Mouse (Mus musculus): ENCODE measurements around the gene Loxl1. TPM values are rescaled to one million over a fixed set of nuclear protein-coding genes. Genes with fewer than 3 reads are reported as not detected.
A peak's percentile ranks its signal among the peaks of the same experiment; 100 is the strongest.
"Not testable (repeated sequence)": the region's sequence is repeated elsewhere in the genome, so short reads cannot be mapped to it uniquely, and the experiment has no call there.

Gene Loxl1
- polyA plus RNA-seq, 1 experiment from 2014 or later = 30.1 TPM

DNA sequence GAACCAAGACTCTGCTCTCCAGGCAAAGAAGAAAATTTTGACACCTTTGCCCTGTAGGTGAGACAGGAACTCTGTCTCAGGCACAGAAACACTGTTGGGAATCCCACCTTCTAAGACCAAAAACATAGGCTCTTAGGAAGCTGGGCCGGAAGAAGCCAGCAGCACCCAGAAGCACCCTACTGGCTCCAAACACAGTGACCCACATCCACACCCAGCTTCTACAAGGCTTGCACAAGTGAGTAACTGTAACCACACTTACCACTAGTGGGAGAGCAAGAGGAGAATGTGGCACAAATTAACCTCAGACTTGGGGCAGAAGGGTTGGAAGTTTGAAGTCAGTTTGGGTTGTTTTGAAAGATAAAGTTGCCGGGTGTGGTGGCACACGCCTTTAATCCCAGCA, 37.2 kb downstream of the Loxl1 start:
- no peak overlapping the region for H3K4me3 ChIP-seq (replicated peaks)

DNA sequence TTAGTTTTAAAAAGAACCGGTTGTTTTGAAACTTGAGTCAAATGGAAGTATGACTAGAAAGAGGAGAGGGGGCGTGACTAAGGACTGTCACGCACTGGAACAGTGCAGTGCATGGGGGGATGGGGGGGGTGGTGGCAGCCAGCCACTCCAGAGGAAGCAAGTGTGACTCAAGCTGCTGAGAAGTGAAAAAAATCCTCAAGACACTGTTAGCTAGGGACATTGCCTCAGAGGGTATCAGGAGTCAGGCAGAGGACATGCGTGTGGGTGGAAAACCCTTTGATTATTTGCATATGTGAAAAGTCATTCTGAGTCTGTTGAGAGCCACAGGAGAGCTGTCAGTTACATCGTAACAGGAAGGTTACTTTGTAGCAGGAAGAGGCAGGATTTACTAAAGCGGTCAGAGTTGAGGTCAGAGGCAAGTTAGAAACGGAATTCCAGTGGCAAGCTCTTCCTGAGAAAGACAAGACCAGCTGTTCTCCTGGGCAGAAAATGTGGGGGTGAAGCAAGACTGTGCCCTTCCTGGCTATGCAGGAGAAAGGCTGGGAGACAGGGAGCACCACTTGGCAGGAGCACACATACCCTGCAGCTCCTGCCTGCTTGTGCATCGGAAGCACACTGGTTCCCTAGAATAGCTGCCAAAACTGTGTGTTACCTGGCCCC, 37.7 kb downstream of the Loxl1 start:
- Histone ChIP-seq H3K9ac (replicated peaks) (no peak overlapping the region), H3K27ac (peak overlapping the region; percentile 83), H3K36me3 (no peaks in the 10 kb centered on the region), H3K9me3 (no peaks in the 10 kb centered on the region), H3K4me1 (replicated peaks) (peaks cover 17% of the 10 kb centered on the region), H3K27me3 (no peaks in the 10 kb centered on the region), H3K4me3 (replicated peaks) (no peak overlapping the region), H3K4me2 (peak overlapping the region; percentile 28)
- 16% methylated on average over 8 of the region's 8 CpGs for WGBS
- peak; percentile 47; the same call in 1 of the 2 replicates for ATAC-seq (ENCODE audit: insufficient number of reproducible peaks, insufficient read depth, low FRiP score, low TSS enrichment, low read depth)

More for the DNA sequence above, 37.2 kb downstream of the Loxl1 start:
- ATAC-seq (ENCODE audit: insufficient number of reproducible peaks, insufficient read depth, low FRiP score, low TSS enrichment, low read depth) = no peak
- no peaks in the 10 kb centered on the region for H3K36me3 ChIP-seq
- H3K4me2 ChIP-seq = peak overlapping the region; percentile 28
- H3K27me3 ChIP-seq = no peaks in the 10 kb centered on the region
- peaks cover 17% of the 10 kb centered on the region for H3K4me1 ChIP-seq (replicated peaks)
- 82% methylated on average over 3 of the region's 3 CpGs for WGBS
- no peaks in the 10 kb centered on the region for H3K9me3 ChIP-seq
- H3K27ac ChIP-seq = peak overlapping the region; percentile 83
- H3K9ac ChIP-seq (replicated peaks) = no peak overlapping the region

DNA sequence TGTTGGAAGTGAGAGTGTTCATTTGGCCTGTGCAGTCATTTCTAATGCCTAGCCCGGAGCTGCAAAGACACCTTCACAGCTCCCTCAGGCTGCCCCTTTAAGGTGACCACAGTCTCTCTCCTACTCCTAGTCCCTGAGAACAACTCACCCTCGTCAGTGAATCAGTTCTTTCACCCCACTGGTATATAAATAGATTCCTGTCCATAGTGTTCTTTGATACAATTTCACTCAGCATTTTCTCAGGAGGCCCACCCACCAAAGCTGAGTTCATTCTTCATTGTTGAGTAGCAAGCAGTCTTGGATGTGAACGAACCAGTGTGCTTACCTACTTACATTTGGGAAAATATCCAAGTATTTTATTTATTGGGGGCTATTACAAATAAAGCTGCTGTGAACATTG, 38.4 kb downstream of the Loxl1 start:
- peak overlapping the region; percentile 28 for H3K4me2 ChIP-seq
- H3K27ac ChIP-seq = peak overlapping the region; percentile 83
- 45% methylated on average over 3 of the region's 3 CpGs for WGBS
- no peaks in the 10 kb centered on the region for H3K27me3 ChIP-seq
- H3K9ac ChIP-seq (replicated peaks) = no peak overlapping the region
- no peak overlapping the region for H3K4me3 ChIP-seq (replicated peaks)
- H3K4me1 ChIP-seq (replicated peaks) = peaks cover 17% of the 10 kb centered on the region
- no peaks in the 10 kb centered on the region for H3K36me3 ChIP-seq
- ATAC-seq (ENCODE audit: insufficient number of reproducible peaks, insufficient read depth, low FRiP score, low TSS enrichment, low read depth) = no peak
- no peaks in the 10 kb centered on the region for H3K9me3 ChIP-seq

GRCm38 (mm10) chr9:58274101-58274604, 38.8 kb downstream of the Loxl1 start:
- Histone ChIP-seq H3K27me3 (no peaks in the 10 kb centered on the region), H3K36me3 (no peaks in the 10 kb centered on the region), H3K4me2 (no peak overlapping the region), H3K9me3 (no peaks in the 10 kb centered on the region), H3K27ac (peak overlapping the region; percentile 83), H3K9ac (replicated peaks) (no peak overlapping the region), H3K4me3 (replicated peaks) (no peak overlapping the region), H3K4me1 (replicated peaks) (peaks cover 17% of the 10 kb centered on the region)
- WGBS = 77% methylated on average over 7 of the region's 7 CpGs
- no peak for ATAC-seq (ENCODE audit: insufficient number of reproducible peaks, insufficient read depth, low FRiP score, low TSS enrichment, low read depth)

DNA sequence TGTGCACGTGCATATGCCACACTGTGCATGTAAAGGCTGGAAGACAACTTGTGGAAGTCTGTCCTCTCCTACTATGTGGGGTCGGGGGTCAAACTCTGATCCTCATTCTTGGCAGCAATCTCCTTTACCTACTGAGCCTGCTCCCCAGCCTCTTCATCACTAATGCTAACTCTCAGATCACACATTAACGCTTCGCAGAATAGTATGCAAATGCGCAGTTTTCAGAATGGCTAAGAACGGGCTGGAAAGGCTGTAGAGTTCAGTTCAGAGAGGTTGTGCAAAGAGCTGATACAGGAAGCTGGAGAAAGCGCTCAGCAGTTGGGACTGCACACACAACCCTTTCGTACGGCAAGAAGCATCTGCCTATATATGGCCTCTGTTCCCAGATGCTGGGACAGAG, 40.1 kb downstream of the Loxl1 start:
- 80% methylated on average over 9 of the region's 9 CpGs for WGBS

DNA sequence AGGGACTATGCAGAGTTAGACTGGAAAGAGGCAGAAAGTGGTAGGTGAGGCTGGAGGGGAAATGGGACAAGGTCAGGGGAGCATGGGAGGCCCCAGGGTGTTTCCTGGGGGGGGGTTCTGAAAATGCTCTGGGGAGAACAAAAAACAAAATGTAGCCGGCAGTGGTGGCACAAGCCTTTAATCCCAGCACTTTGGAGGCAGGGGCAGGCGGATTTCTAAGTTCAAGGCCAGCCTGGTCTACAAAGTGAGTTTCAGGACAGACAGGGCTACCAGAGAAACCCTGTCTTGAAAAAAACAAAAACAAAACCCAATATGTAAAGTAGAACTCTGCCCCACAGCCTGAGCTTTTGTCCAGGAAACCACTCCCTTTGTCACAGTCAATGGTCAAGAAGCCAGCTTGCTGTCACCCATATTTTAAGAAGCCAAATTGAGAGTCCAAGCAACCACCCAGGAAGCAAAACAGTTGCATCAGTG, 40.9 kb downstream of the Loxl1 start:
- no peak for ATAC-seq (ENCODE audit: insufficient number of reproducible peaks, insufficient read depth, low FRiP score, low TSS enrichment, low read depth)
- peaks cover 17% of the 10 kb centered on the region for H3K4me1 ChIP-seq (replicated peaks)
- no peak overlapping the region for H3K9ac ChIP-seq (replicated peaks)
- H3K27me3 ChIP-seq = no peaks in the 10 kb centered on the region
- no peak overlapping the region for H3K27ac ChIP-seq
- WGBS = 71% methylated on average over 2 of the region's 2 CpGs
- no peak overlapping the region for H3K4me2 ChIP-seq
- H3K36me3 ChIP-seq = no peaks in the 10 kb centered on the region
- H3K9me3 ChIP-seq = no peaks in the 10 kb centered on the region
- no peak overlapping the region for H3K4me3 ChIP-seq (replicated peaks)

More for the DNA sequence above, 40.1 kb downstream of the Loxl1 start:
- Histone ChIP-seq H3K4me1 (replicated peaks) (peaks cover 17% of the 10 kb centered on the region), H3K27me3 (no peaks in the 10 kb centered on the region), H3K9me3 (no peaks in the 10 kb centered on the region), H3K27ac (no peak overlapping the region), H3K9ac (replicated peaks) (no peak overlapping the region), H3K4me3 (replicated peaks) (no peak overlapping the region), H3K36me3 (no peaks in the 10 kb centered on the region), H3K4me2 (no peak overlapping the region)
- ATAC-seq (ENCODE audit: insufficient number of reproducible peaks, insufficient read depth, low FRiP score, low TSS enrichment, low read depth) = no peak

- H3K9me3 ChIP-seq; ATAC-seq (ENCODE audit: insufficient number of reproducible peaks, insufficient read depth, low FRiP score, low TSS enrichment, low read depth); H3K27ac ChIP-seq; H3K27me3 ChIP-seq; H3K4me2 ChIP-seq; H3K4me3 ChIP-seq (replicated peaks); H3K36me3 ChIP-seq; H3K9ac ChIP-seq (replicated peaks): not testable (repeated sequence)
- peaks cover 21% of the 10 kb centered on the region for H3K4me1 ChIP-seq (replicated peaks)
- 94% methylated on average over 9 of the region's 9 CpGs for WGBS
Measured at GRCm38 (mm10) chr9:58271551-58271950, 41.4 kb downstream of the Loxl1 start.

DNA sequence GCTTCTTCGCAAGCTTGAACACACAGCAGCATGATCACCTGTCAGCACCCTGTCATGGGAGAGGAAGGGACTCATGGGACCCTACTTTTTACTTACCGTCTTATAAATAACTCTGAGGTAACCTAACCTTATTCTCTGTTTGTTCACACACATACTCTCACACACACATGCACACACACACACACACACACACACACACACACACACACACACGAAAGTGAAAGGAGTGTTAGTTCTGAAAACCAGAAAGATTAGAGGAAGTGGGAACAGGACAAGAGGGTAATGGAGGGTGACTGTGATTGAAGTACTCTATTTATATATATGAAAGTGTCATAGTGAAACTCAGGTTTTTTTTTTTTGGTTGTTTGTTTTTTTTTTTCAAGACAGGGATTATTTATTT, 41.9 kb downstream of the Loxl1 start:
- no peak overlapping the region for H3K4me3 ChIP-seq (replicated peaks)
- no peaks in the 10 kb centered on the region for H3K27me3 ChIP-seq
- peaks cover 26% of the 10 kb centered on the region for H3K4me1 ChIP-seq (replicated peaks)
- H3K27ac ChIP-seq = no peak overlapping the region
- H3K36me3 ChIP-seq = no peaks in the 10 kb centered on the region
- no peak for ATAC-seq (ENCODE audit: insufficient number of reproducible peaks, insufficient read depth, low FRiP score, low TSS enrichment, low read depth)
- H3K4me2 ChIP-seq = no peak overlapping the region
- no peaks in the 10 kb centered on the region for H3K9me3 ChIP-seq
- 91% methylated on average over 3 of the region's 3 CpGs for WGBS
- H3K9ac ChIP-seq (replicated peaks) = no peak overlapping the region

- Histone ChIP-seq H3K4me1 (replicated peaks) (peaks cover 20% of the 10 kb centered on the region), H3K27ac (no peak overlapping the region), H3K4me2 (no peak overlapping the region), H3K9ac (replicated peaks) (no peak overlapping the region), H3K27me3 (no peaks in the 10 kb centered on the region), H3K9me3 (no peaks in the 10 kb centered on the region), H3K4me3 (replicated peaks) (no peak overlapping the region), H3K36me3 (no peaks in the 10 kb centered on the region)
- 41% methylated on average over 3 of the region's 3 CpGs for WGBS
- ATAC-seq (ENCODE audit: insufficient number of reproducible peaks, insufficient read depth, low FRiP score, low TSS enrichment, low read depth) = no peak
Measured at GRCm38 (mm10) chr9:58270081-58270480, 42.9 kb downstream of the Loxl1 start.

GRCm38 (mm10) chr9:58268384-58269313, 44.3 kb downstream of the Loxl1 start:
- Histone ChIP-seq H3K9ac (replicated peaks) (no peak overlapping the region), H3K4me2 (no peak overlapping the region), H3K36me3 (no peaks in the 10 kb centered on the region; the same call in 1 of the 2 replicates), H3K4me3 (replicated peaks) (no peak overlapping the region), H3K27ac (no peak overlapping the region), H3K27me3 (no peaks in the 10 kb centered on the region), H3K4me1 (replicated peaks) (peaks cover 10% of the 10 kb centered on the region), H3K9me3 (no peaks in the 10 kb centered on the region)
- ATAC-seq (ENCODE audit: insufficient number of reproducible peaks, insufficient read depth, low FRiP score, low TSS enrichment, low read depth) = no peak
- 55% methylated on average over 12 of the region's 12 CpGs for WGBS

DNA sequence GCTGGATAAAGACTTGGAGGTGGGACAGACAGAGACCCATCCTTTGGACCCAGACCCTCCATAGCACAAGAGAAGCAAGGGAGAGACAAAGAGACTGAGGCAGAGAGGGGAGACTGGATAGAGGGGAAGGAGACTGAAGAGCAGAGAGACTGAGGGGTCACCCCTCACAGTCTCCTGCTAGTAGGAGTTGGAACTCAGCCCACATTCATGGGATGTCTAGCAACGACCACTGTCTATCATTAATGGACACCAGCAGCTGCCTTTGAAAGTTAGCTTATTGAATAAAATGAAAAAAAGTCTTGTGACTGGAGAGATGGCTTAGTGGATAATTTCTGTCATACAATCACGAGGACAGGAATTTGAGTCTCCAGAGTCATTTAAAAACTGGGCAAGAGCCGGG, 45.9 kb downstream of the Loxl1 start:
- Histone ChIP-seq H3K4me2 (no peak overlapping the region), H3K27ac (peak overlapping the region; percentile 64), H3K27me3 (no peaks in the 10 kb centered on the region), H3K4me1 (replicated peaks) (peaks cover 10% of the 10 kb centered on the region), H3K36me3 (peaks cover 9% of the 10 kb centered on the region), H3K4me3 (replicated peaks) (no peak overlapping the region), H3K9ac (replicated peaks) (no peak overlapping the region), H3K9me3 (no peaks in the 10 kb centered on the region)
- 89% methylated on average over 3 of the region's 3 CpGs for WGBS
- ATAC-seq (ENCODE audit: insufficient number of reproducible peaks, insufficient read depth, low FRiP score, low TSS enrichment, low read depth) = no peak
